Mouse (Mus musculus) hematopoietic stem cell, adult 5-6 weeks (primary cell): ENCODE results near the gene Rcc1. TPM values are rescaled to one million over a fixed set of nuclear protein-coding genes. Genes with fewer than 3 reads are reported as not detected.
A peak's percentile ranks its signal among the peaks of the same experiment; 100 is the strongest.
"Not testable (repeated sequence)": the region's sequence is repeated elsewhere in the genome, so short reads cannot be mapped to it uniquely, and the experiment has no call there.

Experiments
- ATAC-seq, 2 experiments: fragments of 125-278 bp in 1 of 2; replicated peaks in 1 of 2; 2 replicates each; pipeline ENCODE4 v1.8.0; 2016 to 2017; ENCODE audit warnings: inconsistent platforms in 2 of 2, mild to moderate bottlenecking in 2 of 2, moderate number of reproducible peaks in 2 of 2, low read depth in 1 of 2, moderate TSS enrichment in 1 of 2; ENCODE audit not compliant: low FRiP score in 2 of 2, poor library complexity in 2 of 2, severe bottlenecking in 2 of 2, insufficient read depth in 1 of 2, low TSS enrichment in 1 of 2
- total RNA-seq: library from RNA; stranded (forward); fragments of 172-1452, 232-1000 nt; gene quantifications from 2 replicates; pipeline ENCODE4 v1.2.3, GENCODE M21; 2017

The Rcc1 gene
- total RNA-seq, 1 experiment from 2014 or later = 32.0 TPM

- no peak for ATAC-seq
Measured at GRCm38 (mm10) chr4:132332880-132333279, 20.5 kb downstream of the Rcc1 start.

GRCm38 (mm10) chr4:132331960-132332359 is 21.4 kb downstream of the Rcc1 start:
- ATAC-seq = no peak

- no peak for ATAC-seq
Measured at GRCm38 (mm10) chr4:132329835-132330354, 23.5 kb downstream of the Rcc1 start.

GRCm38 (mm10) chr4:132329115-132329834 is 24.1 kb downstream of the Rcc1 start, which contains the start of gene Trnau1ap:
TSS of gene Trnau1ap (minus strand) at chr4:132329538.
- ATAC-seq = peak; percentile 95 to 97

GRCm38 (mm10) chr4:132328391-132328982 is 24.9 kb downstream of the Rcc1 start:
- no peak for ATAC-seq

GRCm38 (mm10) chr4:132326481-132326880 is 26.9 kb downstream of the Rcc1 start:
- ATAC-seq = no peak

- no peak for ATAC-seq
Measured at GRCm38 (mm10) chr4:132315711-132316110, 37.7 kb downstream of the Rcc1 start.

- no peak for ATAC-seq
Measured at GRCm38 (mm10) chr4:132312627-132313026, 40.8 kb downstream of the Rcc1 start.

GRCm38 (mm10) chr4:132311801-132312200 is 41.6 kb downstream of the Rcc1 start:
- no peak for ATAC-seq

GRCm38 (mm10) chr4:132311209-132311608 is 42.2 kb downstream of the Rcc1 start:
- ATAC-seq = no peak

GRCm38 (mm10) chr4:132309849-132310472 is 43.4 kb downstream of the Rcc1 start:
- ATAC-seq = peak; percentile 15 to 24; a peak in 1 of 4 replicates

GRCm38 (mm10) chr4:132309140-132309848 is 44.1 kb downstream of the Rcc1 start:
- peak; percentile 31 to 41; a peak in 3 of 4 replicates for ATAC-seq

GRCm38 (mm10) chr4:132308437-132309139 is 44.8 kb downstream of the Rcc1 start:
- peak; percentile 87 to 89 for ATAC-seq

GRCm38 (mm10) chr4:132306004-132306403 is 47.4 kb downstream of the Rcc1 start:
- ATAC-seq = peak in 1 of 2 experiments; percentile 26; a peak in 1 of 4 replicates

GRCm38 (mm10) chr4:132305276-132305675 is 48.1 kb downstream of the Rcc1 start:
- ATAC-seq = no peak

- not testable (repeated sequence) for ATAC-seq
Measured at GRCm38 (mm10) chr4:132303484-132303883, 49.9 kb downstream of the Rcc1 start.

GRCm38 (mm10) chr4:132302939-132303479 is 50.4 kb downstream of the Rcc1 start, which contains the start of gene Rab42:
TSS of gene Rab42 (minus strand) at chr4:132303385.
- ATAC-seq = peak; percentile 70
